Mouse (Mus musculus): ENCODE data around the gene St3gal5. TPM values are rescaled to one million over a fixed set of nuclear protein-coding genes. Genes with fewer than 3 reads are reported as not detected.
A peak's percentile ranks its signal among the peaks of the same experiment; 100 is the strongest.

The St3gal5 gene
- total and polyA plus RNA-seq, 3 experiments = 4.0 to 21.4 (median 19.8) TPM

DNA sequence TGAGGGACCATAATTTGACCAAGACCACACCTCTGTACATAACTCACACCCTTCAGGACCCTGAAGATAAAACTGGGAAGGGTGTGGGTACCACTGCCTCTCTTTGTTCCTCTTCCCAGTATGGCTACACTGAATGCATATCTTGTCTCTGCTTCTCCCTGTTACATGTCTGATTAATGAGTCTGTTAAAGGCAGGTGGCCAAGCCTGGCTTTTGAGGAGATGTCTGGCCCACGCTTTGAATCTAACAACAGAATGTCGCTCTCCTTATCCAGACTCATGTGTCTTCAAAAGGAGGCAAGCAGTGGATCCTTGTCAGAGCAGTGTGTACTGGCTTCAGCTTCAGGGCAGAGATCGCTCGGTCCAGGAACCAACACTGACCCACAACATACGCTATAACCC, 87.2 kb downstream of the St3gal5 start:
- Histone ChIP-seq H3K36me3 (replicated peaks in 1 of 2; ENCODE audit: control insufficient read depth in 1 of 2, insufficient read depth in 1 of 2, low read length in 1 of 2) (no peaks in the 10 kb centered on the region), H3K4me3 (replicated peaks in 1 of 3; ENCODE audit: low read depth in 2 of 3, low read length in 2 of 3, poor library complexity in 1 of 3) (no peak overlapping the region), H3K9ac (ENCODE audit: insufficient read depth, low read depth) (no peak overlapping the region), H3K4me1 (ENCODE audit: control insufficient read depth in 1 of 2, insufficient read depth in 2 of 2) (0 out of 4 replicates have a peak, but pooled peaks cover 0 to 4% of the 10 kb centered on the region in 2 experiments), H3K27ac (ENCODE audit: insufficient read depth, low read depth) (no peak overlapping the region), H3K4me2 (ENCODE audit: insufficient read depth, low read depth, poor library complexity, severe bottlenecking) (no peak overlapping the region), H3K27me3 (replicated peaks) (peaks cover 36% of the 10 kb centered on the region), H3K79me2 (replicated peaks; ENCODE audit: control insufficient read depth, extremely low read depth, insufficient read depth, poor library complexity, severe bottlenecking) (no peaks in the 10 kb centered on the region), H3K9me3 (replicated peaks; ENCODE audit: low read length) (no peaks in the 10 kb centered on the region)
- DNase-seq (ENCODE audit: extremely low read depth) = no peak
- no peak for TF ChIP-seq MEF2A (IDR thresholded peaks at IDR 0.05; ENCODE audit: borderline replicate concordance, low read depth, low read length)
- no peak for TF ChIP-seq MYC (IDR thresholded peaks at IDR 0.05; ENCODE audit: low read depth, low read length)
- TF ChIP-seq ELF1 (IDR thresholded peaks at IDR 0.05; ENCODE audit: low read depth, low read length) = no peak
- TF ChIP-seq ZMIZ1 (IDR thresholded peaks at IDR 0.05; ENCODE audit: low read depth, low read length) = no peak
- TF ChIP-seq MXI1 (IDR thresholded peaks at IDR 0.05; ENCODE audit: low read depth, low read length) = no peak
- no peak for TF ChIP-seq ZKSCAN1 (IDR thresholded peaks at IDR 0.05; ENCODE audit: borderline replicate concordance, low read depth, low read length)
- in situ Hi-C loops (cut with MboI; ENCODE audit: low pct_ligation_motif_present, low pct_unique_long_range_greater_than_20kb, low sequenced_read_pairs) (no loop called here), dilution Hi-C loops (cut with MboI; ENCODE audit: extremely low pct_ligation_motif_present, extremely low pct_unique_long_range_greater_than_20kb, low sequenced_read_pairs) (no loop called here)

DNA sequence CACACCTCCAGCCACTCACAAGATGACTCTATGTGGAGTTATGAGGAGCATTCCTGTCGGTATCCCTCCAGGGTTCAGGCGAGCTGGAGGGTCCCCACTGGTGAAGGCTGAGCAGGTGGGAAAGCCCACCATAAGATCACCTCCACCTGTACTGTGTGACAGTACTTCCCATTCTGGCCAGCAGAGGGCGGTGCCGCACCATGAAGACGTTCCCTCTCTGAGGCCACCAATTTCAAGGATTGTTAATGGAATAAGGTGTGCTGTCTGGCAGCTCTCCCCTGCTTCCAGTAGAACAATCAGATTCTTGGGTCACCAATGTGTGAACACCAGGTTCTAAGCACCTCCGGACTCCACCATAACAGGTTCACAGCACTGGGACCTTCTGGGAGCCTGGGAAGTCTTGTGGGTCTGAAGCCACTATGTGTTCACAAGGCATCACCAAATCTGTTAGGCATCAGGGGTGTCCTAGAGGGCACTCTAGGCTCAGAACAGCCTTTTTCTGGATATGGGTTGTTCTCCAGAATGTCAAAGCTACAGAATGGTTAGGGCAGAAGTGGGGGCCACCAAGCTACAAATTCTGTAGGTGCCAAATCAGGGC, 88.6 kb downstream of the St3gal5 start:
- Histone ChIP-seq H3K27ac (ENCODE audit: insufficient read depth, low read depth) (no peak overlapping the region), H3K4me1 (ENCODE audit: control insufficient read depth in 1 of 2, insufficient read depth in 2 of 2) (0 out of 4 replicates have a peak, but pooled peaks cover 0 to 1% of the 10 kb centered on the region in 2 experiments), H3K9me3 (replicated peaks; ENCODE audit: low read length) (no peaks in the 10 kb centered on the region), H3K9ac (ENCODE audit: insufficient read depth, low read depth) (no peak overlapping the region), H3K27me3 (replicated peaks) (peaks cover 44% of the 10 kb centered on the region), H3K79me2 (replicated peaks; ENCODE audit: control insufficient read depth, extremely low read depth, insufficient read depth, poor library complexity, severe bottlenecking) (no peaks in the 10 kb centered on the region), H3K36me3 (replicated peaks in 1 of 2; ENCODE audit: control insufficient read depth in 1 of 2, insufficient read depth in 1 of 2, low read length in 1 of 2) (no peaks in the 10 kb centered on the region), H3K4me2 (ENCODE audit: insufficient read depth, low read depth, poor library complexity, severe bottlenecking) (no peak overlapping the region), H3K4me3 (replicated peaks in 1 of 3; ENCODE audit: low read depth in 2 of 3, low read length in 2 of 3, poor library complexity in 1 of 3) (no peak overlapping the region)
- dilution Hi-C loops (cut with MboI; ENCODE audit: extremely low pct_ligation_motif_present, extremely low pct_unique_long_range_greater_than_20kb, low sequenced_read_pairs) = no loop called here
- peak; percentile 54 for DNase-seq (ENCODE audit: extremely low read depth)
- TF ChIP-seq ELF1 (IDR thresholded peaks at IDR 0.05; ENCODE audit: low read depth, low read length) (no peak), ZC3H11A (IDR thresholded peaks at IDR 0.05; ENCODE audit: low read depth, low read length) (peak; percentile 85), SMC3 (IDR thresholded peaks at IDR 0.05; ENCODE audit: low read depth, low read length) (peak; percentile 96), CTCF (conservative IDR thresholded peaks at IDR 0.05 in 1 of 2, IDR thresholded peaks at IDR 0.05 in 1 of 2; ENCODE audit: low read depth in 2 of 2, low read length in 2 of 2) (peak; percentile 93 to 96), IRF4 (IDR thresholded peaks at IDR 0.05; ENCODE audit: low read depth, low read length) (0 out of 2 replicates have a peak, but pooled peaks have one; percentile 21), CHD1 (IDR thresholded peaks at IDR 0.05; ENCODE audit: low read depth, low read length) (no peak), NELFE (IDR thresholded peaks at IDR 0.05; ENCODE audit: low read depth, low read length) (no peak), MAZ (IDR thresholded peaks at IDR 0.05; ENCODE audit: low read depth, low read length) (no peak), CHD2 (IDR thresholded peaks at IDR 0.05; ENCODE audit: low read length) (no peak), RAD21 (IDR thresholded peaks at IDR 0.05; ENCODE audit: low read depth, low read length) (peak; percentile 87)
- in situ Hi-C loops (cut with MboI; ENCODE audit: low pct_ligation_motif_present, low pct_unique_long_range_greater_than_20kb, low sequenced_read_pairs) = loop anchor here (5.0 kb wide), 1 partner anchor 51 kb away; the partner anchor contains the start of gene Atoh8
